Mouse (Mus musculus): ENCODE data around the gene Slc7a5. TPM values are rescaled to one million over a fixed set of nuclear protein-coding genes. Genes with fewer than 3 reads are reported as not detected.

Gene Slc7a5
- polyA plus RNA-seq, 1 experiment from 2014 or later: 10.5 TPM

DNA sequence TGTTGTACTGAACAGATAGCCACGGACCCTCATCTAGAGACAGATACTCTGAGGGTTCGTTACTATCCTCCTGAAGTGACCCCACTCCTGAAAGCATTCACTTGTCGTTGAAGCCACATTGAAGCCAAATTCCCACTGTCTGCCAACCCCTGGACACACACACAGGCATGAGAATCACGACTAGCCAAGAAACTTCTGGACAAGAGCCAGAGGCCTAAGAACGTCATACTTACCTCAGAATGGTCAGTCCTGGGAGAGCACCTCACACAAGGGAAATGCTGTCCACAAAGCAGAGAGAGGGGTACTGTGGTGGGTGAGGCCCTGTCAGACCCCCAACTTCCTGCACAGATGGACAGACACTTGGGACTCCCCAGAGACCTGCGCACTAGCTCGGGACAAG is 11.6 kb downstream of the Slc7a5 start:
- Histone ChIP-seq H3K4me3 (ENCODE audit: low read depth, low read length) (peak overlapping the region; percentile 0; the same call in 1 of the 2 replicates), H3K4me2 (ENCODE audit: low read depth, low read length) (peak overlapping the region; percentile 56), H3K36me3 (replicated peaks; ENCODE audit: insufficient read depth, low read length) (peaks cover 22% of the 10 kb centered on the region), H3K27ac (ENCODE audit: low read depth) (peak overlapping the region; percentile 16; the same call in 1 of the 2 replicates), H3K9me3 (ENCODE audit: low read length) (no peaks in the 10 kb centered on the region), H3K9ac (replicated peaks) (peak overlapping the region; percentile 30; the same call in 1 of the 2 replicates), H3K27me3 (ENCODE audit: insufficient read depth, low read length) (no peaks in the 10 kb centered on the region), H3K4me1 (ENCODE audit: insufficient read depth) (peaks cover 34% of the 10 kb centered on the region)
- no peak for TF ChIP-seq CTCF (IDR thresholded peaks at IDR 0.05; ENCODE audit: low read depth)
- no peak for TF ChIP-seq EP300 (IDR thresholded peaks at IDR 0.05; ENCODE audit: low read depth)
- ATAC-seq: no peak
- 76% methylated on average over 7 of the region's 7 CpGs for WGBS (ENCODE audit: insufficient replicate concordance)
- no peak for DNase-seq

DNA sequence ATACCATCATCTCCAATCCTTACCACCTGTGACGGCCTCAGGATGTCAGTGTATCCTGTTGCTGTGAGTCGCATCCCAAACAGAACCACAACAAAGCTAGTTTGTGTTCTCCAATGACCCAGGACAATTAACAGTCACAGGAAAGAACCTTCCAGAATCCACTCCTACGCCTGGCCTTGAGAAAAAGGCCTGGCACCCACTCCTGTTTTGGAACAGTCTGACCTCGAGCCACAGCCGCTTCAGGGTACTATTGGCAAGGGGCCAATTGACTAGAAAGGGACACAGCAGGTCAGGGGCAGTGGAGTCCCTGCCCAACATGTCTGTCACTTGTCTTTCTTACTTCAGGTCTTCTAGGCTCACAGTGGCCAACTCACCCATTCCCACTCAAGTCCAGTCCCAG is 14.6 kb downstream of the Slc7a5 start:
- no peak overlapping the region; the same call in 1 of the 2 replicates for H3K9ac ChIP-seq (replicated peaks)
- no peak overlapping the region for H3K4me2 ChIP-seq (ENCODE audit: low read depth, low read length)
- H3K9me3 ChIP-seq (ENCODE audit: low read length): no peaks in the 10 kb centered on the region
- H3K36me3 ChIP-seq (replicated peaks; ENCODE audit: insufficient read depth, low read length): peaks cover 31% of the 10 kb centered on the region
- no peak overlapping the region for H3K4me3 ChIP-seq (ENCODE audit: low read depth, low read length)
- TF ChIP-seq EP300 (IDR thresholded peaks at IDR 0.05; ENCODE audit: low read depth) (no peak), CTCF (IDR thresholded peaks at IDR 0.05; ENCODE audit: low read depth) (no peak)
- 77% methylated on average over 5 of the region's 5 CpGs for WGBS (ENCODE audit: insufficient replicate concordance)
- H3K27me3 ChIP-seq (ENCODE audit: insufficient read depth, low read length): no peaks in the 10 kb centered on the region
- DNase-seq (no peak), ATAC-seq (no peak)
- peaks cover 13% of the 10 kb centered on the region for H3K4me1 ChIP-seq (ENCODE audit: insufficient read depth)
- H3K27ac ChIP-seq (ENCODE audit: low read depth): no peak overlapping the region

DNA sequence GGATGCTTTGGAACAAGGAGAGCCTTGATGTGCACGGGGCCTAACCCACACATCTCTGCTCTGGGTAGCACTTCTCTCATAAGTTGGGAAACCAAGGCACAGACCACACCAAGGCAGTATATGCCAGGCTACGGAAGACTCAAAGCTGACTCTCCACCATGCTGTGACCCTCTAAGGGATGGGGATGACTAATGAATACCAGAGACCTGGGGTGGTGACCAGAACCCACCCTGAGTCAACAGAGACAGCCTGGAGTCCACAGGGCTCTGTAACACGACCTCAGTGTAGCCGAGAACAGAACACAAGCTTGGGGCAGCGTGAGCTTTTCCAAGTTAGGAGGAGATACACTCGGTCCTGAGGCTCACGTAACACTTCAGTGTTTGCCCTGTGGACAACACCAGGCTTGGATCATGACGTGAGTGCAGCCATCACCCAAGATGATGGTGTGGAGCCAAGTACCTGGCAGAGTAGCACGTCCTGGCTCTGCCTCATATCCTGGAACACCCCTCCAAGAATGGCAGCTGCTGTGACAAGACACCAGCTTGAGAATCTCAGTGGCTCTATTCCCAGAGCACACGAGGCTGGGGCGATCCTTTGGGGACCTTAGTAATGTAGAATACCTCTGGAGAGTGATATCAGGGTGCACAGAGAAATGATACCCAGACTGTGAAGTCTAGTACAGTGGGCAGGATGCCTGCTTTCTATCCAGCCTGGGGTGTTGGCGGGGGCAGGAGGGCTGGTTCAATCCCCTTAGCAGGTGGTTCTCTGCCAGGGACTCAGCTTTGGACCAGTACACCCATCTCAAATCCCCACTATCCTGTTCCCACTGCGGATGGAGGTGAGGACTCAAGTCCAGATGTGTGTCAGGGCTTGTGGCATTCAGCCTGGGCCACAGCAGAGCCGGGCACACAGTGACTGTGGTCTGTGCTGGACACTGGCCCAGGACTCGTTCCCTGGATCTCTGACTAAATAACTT is 17.4 kb downstream of the Slc7a5 start:
- no peaks in the 10 kb centered on the region; the same call in 1 of the 2 replicates for H3K4me1 ChIP-seq (ENCODE audit: insufficient read depth)
- 87% methylated on average over 15 of the region's 15 CpGs for WGBS (ENCODE audit: insufficient replicate concordance)
- no peak overlapping the region for H3K9ac ChIP-seq (replicated peaks)
- peaks cover 50% of the 10 kb centered on the region for H3K36me3 ChIP-seq (replicated peaks; ENCODE audit: insufficient read depth, low read length)
- no peaks in the 10 kb centered on the region for H3K9me3 ChIP-seq (ENCODE audit: low read length)
- no peak overlapping the region for H3K4me2 ChIP-seq (ENCODE audit: low read depth, low read length)
- no peak for TF ChIP-seq EP300 (IDR thresholded peaks at IDR 0.05; ENCODE audit: low read depth)
- TF ChIP-seq CTCF (IDR thresholded peaks at IDR 0.05; ENCODE audit: low read depth): no peak
- ATAC-seq (no peak), DNase-seq (no peak)
- no peaks in the 10 kb centered on the region for H3K27me3 ChIP-seq (ENCODE audit: insufficient read depth, low read length)
- no peak overlapping the region for H3K27ac ChIP-seq (ENCODE audit: low read depth)
- no peak overlapping the region for H3K4me3 ChIP-seq (ENCODE audit: low read depth, low read length)

DNA sequence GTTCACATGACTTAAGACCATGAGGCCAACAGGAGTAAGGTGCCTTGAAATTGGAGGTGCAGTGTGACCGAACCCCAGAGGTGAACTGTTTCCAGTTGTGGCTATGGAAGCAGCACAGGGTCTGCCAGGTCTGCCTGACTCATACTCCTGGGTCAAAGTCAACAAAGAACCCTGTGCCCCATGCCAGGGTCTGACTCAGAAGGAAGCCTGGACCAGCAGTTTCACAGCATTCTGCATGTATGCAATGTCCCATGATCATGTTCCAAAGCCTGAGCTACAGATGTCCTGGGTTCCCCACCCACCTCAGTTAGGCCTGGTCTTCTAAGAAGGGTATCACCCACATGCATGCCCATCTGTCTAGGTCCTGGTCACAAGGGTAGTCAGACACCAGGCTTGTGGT is 18.2 kb downstream of the Slc7a5 start:
- peaks cover 48% of the 10 kb centered on the region for H3K36me3 ChIP-seq (replicated peaks; ENCODE audit: insufficient read depth, low read length)
- no peak overlapping the region for H3K4me3 ChIP-seq (ENCODE audit: low read depth, low read length)
- no peak overlapping the region for H3K4me2 ChIP-seq (ENCODE audit: low read depth, low read length)
- no peak for DNase-seq
- no peak for ATAC-seq
- H3K27ac ChIP-seq (ENCODE audit: low read depth): no peak overlapping the region
- no peak overlapping the region for H3K9ac ChIP-seq (replicated peaks)
- WGBS (ENCODE audit: insufficient replicate concordance): 90% methylated on average over 1 of the region's 1 CpGs
- no peaks in the 10 kb centered on the region for H3K9me3 ChIP-seq (ENCODE audit: low read length)
- H3K4me1 ChIP-seq (ENCODE audit: insufficient read depth): no peaks in the 10 kb centered on the region
- TF ChIP-seq CTCF (IDR thresholded peaks at IDR 0.05; ENCODE audit: low read depth) (no peak), EP300 (IDR thresholded peaks at IDR 0.05; ENCODE audit: low read depth) (no peak)
- H3K27me3 ChIP-seq (ENCODE audit: insufficient read depth, low read length): no peaks in the 10 kb centered on the region

DNA sequence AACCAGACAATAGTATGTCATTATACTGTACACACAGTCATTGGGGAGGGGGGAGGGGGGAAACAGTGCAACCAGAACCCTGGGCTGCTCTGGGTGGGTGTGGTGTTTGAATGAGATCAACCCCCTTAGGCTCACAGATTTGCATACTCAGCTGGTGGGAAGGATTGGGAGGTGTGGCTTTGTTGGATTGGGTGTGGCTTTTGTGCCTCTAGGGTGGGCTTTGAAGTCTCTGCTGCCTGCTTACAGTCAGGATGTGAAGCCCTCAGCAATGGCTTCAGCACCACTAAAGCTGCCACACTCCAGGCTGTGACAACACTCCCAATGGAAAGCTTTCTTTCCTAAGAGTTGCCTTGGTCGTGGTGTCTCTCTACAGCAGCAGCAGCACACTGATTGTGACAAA is 19.9 kb downstream of the Slc7a5 start:
- Histone ChIP-seq H3K4me1 (ENCODE audit: insufficient read depth) (no peaks in the 10 kb centered on the region), H3K27ac (ENCODE audit: low read depth) (no peak overlapping the region), H3K4me2 (ENCODE audit: low read depth, low read length) (no peak overlapping the region), H3K9me3 (ENCODE audit: low read length) (no peaks in the 10 kb centered on the region), H3K9ac (replicated peaks) (no peak overlapping the region), H3K4me3 (ENCODE audit: low read depth, low read length) (no peak overlapping the region), H3K36me3 (replicated peaks; ENCODE audit: insufficient read depth, low read length) (peaks cover 62% of the 10 kb centered on the region), H3K27me3 (ENCODE audit: insufficient read depth, low read length) (no peaks in the 10 kb centered on the region)
- WGBS (ENCODE audit: insufficient replicate concordance): 85% methylated on average over 1 of the region's 1 CpGs
- ATAC-seq (no peak), DNase-seq (no peak)
- TF ChIP-seq CTCF (IDR thresholded peaks at IDR 0.05; ENCODE audit: low read depth): no peak
- TF ChIP-seq EP300 (IDR thresholded peaks at IDR 0.05; ENCODE audit: low read depth): no peak

DNA sequence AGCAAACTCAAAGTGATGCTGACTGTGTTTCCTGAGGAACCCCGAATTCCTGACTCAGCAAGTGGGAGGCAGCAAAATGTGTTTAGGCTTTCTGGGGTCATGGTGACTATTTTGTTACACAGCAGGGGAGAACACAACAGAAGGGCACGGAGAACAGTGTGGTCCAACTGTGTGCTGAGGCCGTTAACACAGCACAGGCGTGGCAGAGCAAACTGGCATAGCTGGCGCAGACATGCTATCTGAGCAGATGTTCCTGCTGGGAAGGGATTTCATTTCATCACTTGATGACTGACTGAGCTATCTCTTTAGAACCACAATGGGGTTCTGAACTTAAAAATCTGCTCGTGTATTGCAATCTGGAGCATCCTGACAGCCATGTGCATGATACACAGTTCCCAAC is 22.1 kb downstream of the Slc7a5 start:
- no peak overlapping the region for H3K4me2 ChIP-seq (ENCODE audit: low read depth, low read length)
- ATAC-seq (no peak), DNase-seq (no peak)
- H3K36me3 ChIP-seq (replicated peaks; ENCODE audit: insufficient read depth, low read length): peaks cover 70% of the 10 kb centered on the region
- H3K27me3 ChIP-seq (ENCODE audit: insufficient read depth, low read length): no peaks in the 10 kb centered on the region
- H3K4me1 ChIP-seq (ENCODE audit: insufficient read depth): no peaks in the 10 kb centered on the region
- no peak for TF ChIP-seq CTCF (IDR thresholded peaks at IDR 0.05; ENCODE audit: low read depth)
- no peak for TF ChIP-seq EP300 (IDR thresholded peaks at IDR 0.05; ENCODE audit: low read depth)
- H3K4me3 ChIP-seq (ENCODE audit: low read depth, low read length): no peak overlapping the region
- WGBS (ENCODE audit: insufficient replicate concordance): 88% methylated on average over 6 of the region's 6 CpGs
- no peaks in the 10 kb centered on the region for H3K9me3 ChIP-seq (ENCODE audit: low read length)
- no peak overlapping the region for H3K9ac ChIP-seq (replicated peaks)
- no peak overlapping the region for H3K27ac ChIP-seq (ENCODE audit: low read depth)

All from liver, postnatal 0 days (tissue).